7 mouse cellular contexts compared by ENCODE assay signal in the genomic region with DNA sequence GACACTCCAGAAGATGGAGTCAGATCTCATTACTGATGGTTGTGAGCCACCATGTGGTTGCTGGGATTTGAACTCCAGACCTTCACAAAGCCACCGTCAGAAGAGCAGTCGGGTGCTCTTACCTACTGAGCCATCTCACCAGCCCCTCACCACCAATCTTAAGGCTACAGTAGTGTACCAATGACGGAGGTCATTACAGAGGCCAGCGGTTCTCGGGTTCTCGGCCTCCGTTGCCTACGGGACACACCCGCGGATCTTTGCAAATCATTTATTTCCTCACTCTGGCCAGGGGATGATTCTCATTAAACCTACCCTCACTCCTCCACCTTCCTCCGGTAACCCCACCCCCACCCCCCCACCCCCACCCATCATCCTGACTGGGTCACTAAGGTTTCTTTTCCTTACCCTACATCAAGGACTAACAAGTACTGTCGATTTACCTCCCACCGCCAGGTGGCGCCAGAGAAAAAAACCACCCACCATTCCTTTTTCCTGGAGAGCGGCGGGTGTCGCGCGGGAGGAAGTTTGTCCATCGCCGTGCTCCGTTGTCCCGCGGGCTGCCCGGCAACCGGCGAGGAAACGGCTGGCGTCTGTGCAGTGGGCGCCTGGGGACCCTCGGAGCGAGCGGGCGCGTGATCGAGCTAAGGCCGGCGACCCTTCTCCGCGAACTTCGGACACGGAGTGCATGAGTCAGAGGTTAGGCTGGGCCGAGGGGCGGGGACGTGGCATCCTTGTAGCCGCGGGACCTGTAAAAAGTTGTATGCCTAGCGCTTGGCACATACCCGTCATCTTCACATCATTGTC. TPM values are rescaled to one million over a fixed set of nuclear protein-coding genes. Genes with fewer than 3 reads are reported as not detected.
DNase-seq lines count a peak whose midpoint lies in the region; ATAC-seq lines count a peak whose summit lies in the region.

A gene (plus strand): TSS at position 496 of the 804 bp plus-strand sequence.

- no peaks in the 10 kb centered on the region for H3K36me3 ChIP-seq in embryonic facial prominence, embryonic 11.5 days (replicated peaks; ENCODE audit: control insufficient read depth, insufficient read depth, low read depth, low read length)
- peaks cover 10% of the 10 kb centered on the region for H3K36me3 ChIP-seq in limb, embryonic 11.5 days (ENCODE audit: control insufficient read depth, insufficient read depth, low read length)
- peaks cover 16% of the 10 kb centered on the region for H3K36me3 ChIP-seq in midbrain, embryonic 14.5 days (ENCODE audit: control insufficient read depth, insufficient read depth, low read length)

- peak within 1 kb of the TSS; percentile 57 for H3K4me2 ChIP-seq in embryonic facial prominence, embryonic 11.5 days (ENCODE audit: low read depth, low read length)
- peak within 1 kb of the TSS; percentile 61 for H3K4me2 ChIP-seq in limb, embryonic 11.5 days (ENCODE audit: low read depth, severe bottlenecking)
- H3K4me2 ChIP-seq in midbrain, embryonic 14.5 days (ENCODE audit: low read length): peak within 1 kb of the TSS; percentile 71

- WGBS in embryonic facial prominence, embryonic 11.5 days: 2% methylated on average over 49 of the region's 49 CpGs
- 2% methylated on average over 49 of the region's 49 CpGs for WGBS in limb, embryonic 11.5 days
- WGBS in midbrain, embryonic 14.5 days: 4% methylated on average over 48 of the region's 49 CpGs

- H3K9ac ChIP-seq in embryonic facial prominence, embryonic 11.5 days (replicated peaks; ENCODE audit: low read length): peak within 1 kb of the TSS; percentile 83
- H3K9ac ChIP-seq in limb, embryonic 11.5 days (ENCODE audit: low read length): peak within 1 kb of the TSS; percentile 72
- peak within 1 kb of the TSS; percentile 73 for H3K9ac ChIP-seq in midbrain, embryonic 14.5 days (replicated peaks; ENCODE audit: low read length)

- no peaks in the 10 kb centered on the region for H3K9me3 ChIP-seq in embryonic facial prominence, embryonic 11.5 days (replicated peaks; ENCODE audit: control insufficient read depth, low read length)
- no peaks in the 10 kb centered on the region for H3K9me3 ChIP-seq in limb, embryonic 11.5 days (ENCODE audit: control insufficient read depth, low read length)
- H3K9me3 ChIP-seq in midbrain, embryonic 14.5 days (ENCODE audit: control insufficient read depth, low read length): no peaks in the 10 kb centered on the region

- no peaks in the 10 kb centered on the region for H3K4me1 ChIP-seq in embryonic facial prominence, embryonic 11.5 days (ENCODE audit: control insufficient read depth, insufficient read depth, low read length)
- 0 out of 2 replicates have a peak, but pooled peaks cover 3% of the 10 kb centered on the region for H3K4me1 ChIP-seq in limb, embryonic 11.5 days (ENCODE audit: control insufficient read depth, insufficient read depth, low read length)
- 0 out of 2 replicates have a peak, but pooled peaks cover 5% of the 10 kb centered on the region for H3K4me1 ChIP-seq in midbrain, embryonic 14.5 days (ENCODE audit: control insufficient read depth, insufficient read depth, low read length)

- DNase-seq in adrenal gland, postnatal 14 days: peak; percentile 97
- peak; percentile 97 for DNase-seq in embryonic facial prominence, embryonic 11.5 days (ENCODE audit: low spot score)
- peak; percentile 99 for DNase-seq in heart, adult 11 months
- peak; percentile 96 for DNase-seq in kidney, adult 18-20 months
- DNase-seq in limb, embryonic 11.5 days (ENCODE audit: low spot score): peak; percentile 99
- DNase-seq in midbrain, embryonic 14.5 days: peak; percentile 97
- peak; percentile 84 to 94 for DNase-seq in spleen, adult 18-20 months

- H3K27ac ChIP-seq in embryonic facial prominence, embryonic 11.5 days (replicated peaks; ENCODE audit: low read depth, low read length): no peak within 1 kb of the TSS
- H3K27ac ChIP-seq in limb, embryonic 11.5 days (replicated peaks; ENCODE audit: low read depth, low read length): no peak within 1 kb of the TSS
- no peak within 1 kb of the TSS for H3K27ac ChIP-seq in midbrain, embryonic 14.5 days (replicated peaks; ENCODE audit: low read depth, low read length)

- ATAC-seq in embryonic facial prominence, embryonic 11.5 days (replicated peaks; ENCODE audit: insufficient number of reproducible peaks, low FRiP score, low TSS enrichment, low read depth): peak; percentile 49
- peak; percentile 71 for ATAC-seq in limb, embryonic 11.5 days (ENCODE audit: insufficient number of reproducible peaks, low FRiP score, low TSS enrichment, low read depth)
- peak; percentile 79 for ATAC-seq in midbrain, embryonic 14.5 days (ENCODE audit: low FRiP score, low TSS enrichment)

- H3K27me3 ChIP-seq in embryonic facial prominence, embryonic 11.5 days (ENCODE audit: control insufficient read depth, insufficient read depth, low read length): no peaks in the 10 kb centered on the region
- H3K27me3 ChIP-seq in limb, embryonic 11.5 days (ENCODE audit: control insufficient read depth, insufficient read depth, low read length): no peaks in the 10 kb centered on the region
- H3K27me3 ChIP-seq in midbrain, embryonic 14.5 days (ENCODE audit: control insufficient read depth, insufficient read depth, low read length): no peaks in the 10 kb centered on the region

- peak within 1 kb of the TSS; percentile 60 for H3K4me3 ChIP-seq in embryonic facial prominence, embryonic 11.5 days (ENCODE audit: low read depth, low read length)
- peak within 1 kb of the TSS; percentile 88 for H3K4me3 ChIP-seq in limb, embryonic 11.5 days (ENCODE audit: low read depth, low read length)
- peak within 1 kb of the TSS; percentile 81 for H3K4me3 ChIP-seq in midbrain, embryonic 14.5 days (replicated peaks; ENCODE audit: low read depth, low read length)

RNA-seq across cellular contexts. Expression of the gene that starts here (rescaled TPM):
- total RNA-seq in adrenal gland, postnatal 14 days (2021): 6.9 and 10.0 TPM in 2 replicates
- polyA plus RNA-seq in embryonic facial prominence, embryonic 11.5 days (2014; fragmentation: Nextera tagmentation; extraction: Ambion mirVana): 11.1 and 12.0 TPM in 2 replicates
- 14.5 and 16.1 TPM in 2 replicates for polyA plus RNA-seq in limb, embryonic 11.5 days (2014; fragmentation: Nextera tagmentation; extraction: Ambion mirVana)
- polyA plus RNA-seq in midbrain, embryonic 14.5 days (2014; fragmentation: Nextera tagmentation; extraction: Ambion mirVana): 14.0 and 14.4 TPM in 2 replicates
